Mouse (Mus musculus) embryo, embryonic 11.5 days (tissue): Measurements from ENCODE around the gene Pheta1.
A peak's percentile ranks its signal among the peaks of the same experiment; 100 is the strongest.

Experiments used
- DNase-seq: peaks from one replicate; pipeline ENCODE4 v3.0.0-alpha.2; 2012; ENCODE audit warnings: low read depth, low spot score

The Pheta1 gene

DNA sequence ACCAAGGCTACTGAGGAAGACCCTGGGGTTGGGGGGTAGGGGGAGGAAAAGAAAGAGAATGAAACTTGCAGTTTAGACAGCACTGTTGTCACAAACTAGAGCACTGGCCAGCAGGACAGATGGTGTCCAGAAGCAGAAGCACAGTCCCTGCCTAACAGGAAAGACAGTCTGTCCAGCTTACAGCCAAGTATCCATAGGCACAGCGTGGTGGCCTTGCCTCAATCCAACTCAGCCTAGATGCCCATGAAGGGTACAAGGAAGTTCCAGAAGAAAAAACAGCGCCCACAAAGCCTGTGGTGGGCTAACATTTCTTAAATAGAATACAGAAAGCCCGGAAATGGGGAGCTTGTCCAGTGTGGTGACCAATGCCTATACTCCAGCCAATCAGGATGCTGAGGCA lies 23.2 kb upstream of the Pheta1 start:
- no peak for DNase-seq

- no peak for DNase-seq
Observed at GRCm38 (mm10) chr5:121827876-121828275, 20.9 kb upstream of the Pheta1 start.

DNA sequence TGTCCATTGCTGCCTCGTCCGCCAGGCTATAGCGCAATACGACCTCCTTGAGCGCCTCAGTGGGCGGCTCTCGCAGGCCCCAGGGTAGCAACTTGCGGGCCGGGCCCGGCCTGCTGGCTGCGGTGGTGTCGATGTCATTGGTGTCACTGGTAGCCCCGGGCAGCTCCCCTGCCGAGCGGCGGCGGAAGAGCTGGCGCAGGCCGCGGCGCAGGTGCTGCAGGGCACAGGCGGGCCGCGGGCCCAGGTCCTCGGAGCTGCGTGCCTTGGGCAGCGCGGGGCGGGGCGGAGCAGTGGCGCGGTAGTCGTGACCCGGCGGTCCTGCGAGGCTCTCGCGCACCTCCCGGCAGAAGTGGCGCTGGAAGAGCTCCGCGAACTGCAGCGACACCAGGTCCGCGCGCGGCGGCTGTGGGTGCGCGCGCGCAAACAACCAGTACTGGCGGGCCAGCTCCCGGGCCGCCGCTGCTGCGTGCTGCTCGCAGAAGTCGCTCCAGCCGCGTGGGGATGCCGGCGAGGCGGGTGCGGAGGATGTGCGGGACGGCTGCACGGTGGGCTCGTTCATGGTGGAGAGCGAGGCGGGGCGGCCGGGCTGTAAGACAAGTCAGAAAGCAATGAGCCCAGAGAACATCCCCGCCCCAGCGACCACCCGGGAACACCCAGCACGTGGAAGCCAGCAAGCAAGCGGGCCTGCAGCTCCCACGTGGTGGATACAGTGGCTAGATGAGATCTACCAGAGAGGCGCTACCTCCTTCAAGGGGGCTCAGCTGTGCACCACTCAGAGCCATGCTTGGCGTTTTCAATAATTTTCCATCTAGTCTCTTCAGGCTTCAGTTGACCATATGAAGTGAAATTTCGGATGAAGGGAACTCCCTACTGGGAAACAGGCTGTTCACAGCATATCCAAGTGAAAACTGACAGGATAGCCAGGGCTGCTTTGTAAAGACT lies 20.0 kb upstream of the Pheta1 start:
- DNase-seq, result no peak

GRCm38 (mm10) chr5:121831002-121831601 lies 17.7 kb upstream of the Pheta1 start:
- no peak for DNase-seq

DNA sequence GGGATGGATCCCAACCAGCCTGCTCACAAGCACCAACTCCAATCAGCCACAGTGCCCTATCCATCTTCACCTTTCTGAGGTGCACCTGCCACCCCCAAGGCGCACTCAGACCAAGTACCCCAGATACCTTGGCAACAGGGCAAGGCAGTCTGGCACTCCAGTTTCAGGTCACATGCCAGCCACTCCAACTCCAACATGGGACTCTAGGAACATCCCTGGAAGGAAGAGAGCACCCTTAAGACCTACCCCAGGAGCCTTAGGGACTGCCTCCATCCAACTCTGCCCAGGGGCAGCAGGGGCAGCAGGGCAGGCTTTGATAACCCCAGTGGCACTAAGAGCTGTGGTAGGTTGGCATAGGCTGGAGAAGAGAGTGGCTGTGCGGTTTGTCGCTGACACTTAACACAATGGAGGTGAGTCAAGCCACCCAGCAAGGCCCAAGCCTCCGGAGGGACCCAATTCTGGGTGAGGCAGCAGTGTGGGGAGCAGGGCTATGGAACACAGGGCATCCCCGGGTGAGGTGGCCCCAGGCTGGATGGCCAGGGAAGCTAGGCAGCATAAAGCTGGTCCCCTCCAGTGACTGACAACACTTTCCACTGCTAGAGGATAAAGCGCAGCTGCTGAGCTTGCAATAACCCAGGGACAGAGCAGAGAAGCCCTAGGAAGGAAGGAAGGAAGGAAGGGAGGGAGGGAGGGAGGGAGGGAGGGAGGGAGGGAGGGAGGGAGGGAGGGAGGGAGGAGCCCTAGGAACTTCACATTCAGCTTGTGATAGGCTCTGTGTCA lies 16.2 kb upstream of the Pheta1 start:
- no peak for DNase-seq

DNA sequence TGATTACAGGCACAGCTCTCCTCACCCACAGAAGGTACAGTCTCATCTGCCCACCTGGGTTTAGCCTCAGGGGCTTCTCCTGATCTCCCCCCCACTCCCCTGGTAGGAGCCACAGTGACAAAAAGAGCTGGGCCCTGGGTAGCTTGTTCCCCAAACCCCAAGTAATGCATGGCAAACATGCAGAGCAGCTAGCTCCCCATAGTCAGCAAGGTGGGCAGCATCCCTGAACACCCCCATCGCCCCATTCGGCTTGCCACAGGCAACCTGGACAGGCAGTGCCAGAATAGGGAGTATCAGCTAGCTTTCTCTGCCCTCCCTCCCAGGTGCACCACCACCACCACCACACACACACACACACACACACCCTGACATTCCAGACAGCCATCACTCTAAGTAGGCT lies 15.6 kb upstream of the Pheta1 start:
- DNase-seq, result no peak

DNA sequence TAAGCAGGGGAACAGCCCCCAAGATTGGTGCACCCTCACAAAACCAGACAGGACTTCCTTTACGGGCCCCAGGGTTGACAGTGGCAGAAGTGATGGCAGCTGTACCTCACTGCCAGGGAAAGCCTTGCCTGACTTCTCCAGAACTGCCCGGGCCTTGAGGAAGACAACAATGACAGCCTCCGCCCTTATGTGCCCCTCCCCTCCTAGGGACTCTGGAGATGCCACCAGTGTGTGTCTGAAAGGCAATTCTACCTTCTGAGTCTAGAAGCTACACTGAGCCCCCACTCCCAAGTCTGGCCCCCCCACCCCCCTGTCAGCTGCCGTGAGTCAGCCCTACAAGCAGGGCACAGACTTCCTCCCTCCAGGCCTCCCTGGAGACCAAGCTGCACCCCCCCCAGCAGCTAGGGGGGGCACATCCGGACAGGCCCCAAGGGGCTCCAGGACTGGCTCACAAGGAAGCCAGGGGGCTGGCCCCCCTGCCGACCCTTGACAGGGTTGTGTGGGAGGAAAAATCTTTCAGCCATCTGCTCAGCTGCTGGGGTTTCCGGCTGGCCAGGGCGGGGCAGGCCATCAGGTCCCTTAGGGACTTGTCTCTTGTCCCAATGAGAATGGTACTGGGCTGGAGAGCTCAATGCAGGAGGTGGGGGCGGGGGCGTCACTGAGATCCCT lies 15.1 kb upstream of the Pheta1 start:
- DNase-seq, result no peak

GRCm38 (mm10) chr5:121834241-121834606 lies 14.6 kb upstream of the Pheta1 start:
- no peak for DNase-seq

GRCm38 (mm10) chr5:121834991-121835747 lies 13.6 kb upstream of the Pheta1 start:
- no peak for DNase-seq

GRCm38 (mm10) chr5:121835949-121836691 lies 12.7 kb upstream of the Pheta1 start:
- no peak for DNase-seq

DNA sequence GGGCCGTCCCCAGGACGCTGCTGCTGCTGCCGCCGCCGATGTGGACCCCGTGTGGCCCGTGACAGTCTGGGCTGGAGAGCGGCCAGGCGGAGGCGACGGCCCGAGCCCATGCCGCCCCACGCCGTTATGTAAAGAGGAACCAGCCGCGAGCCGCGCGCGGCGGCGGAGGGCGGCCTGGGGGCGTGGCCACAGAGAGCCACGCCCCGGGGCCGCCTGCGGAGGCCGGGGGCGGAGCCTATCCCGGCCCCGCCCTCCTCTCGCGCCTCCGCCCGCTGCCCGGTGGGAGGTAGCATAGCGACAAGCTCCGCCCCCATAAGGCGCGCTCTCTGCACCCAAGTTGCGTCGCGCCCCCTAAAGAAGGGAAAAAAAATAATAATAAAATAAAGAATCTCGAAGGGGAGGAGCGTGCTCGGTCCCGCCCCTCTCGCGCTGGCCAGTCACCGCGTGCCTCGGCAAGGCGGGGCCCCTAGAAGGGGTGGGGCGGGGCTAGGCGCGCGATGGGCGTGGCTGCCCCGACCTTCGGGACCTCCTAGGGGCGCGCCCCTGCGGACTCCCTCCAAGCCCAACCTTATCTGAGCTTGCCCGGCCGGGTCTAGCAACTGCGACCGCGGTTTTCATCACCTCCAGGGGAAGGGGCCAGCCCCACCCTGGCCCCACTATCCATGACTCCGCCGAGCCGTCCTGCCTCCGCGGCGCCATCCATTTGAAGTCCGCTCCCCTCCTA lies 11.9 kb upstream of the Pheta1 start:
- DNase-seq, result peak; percentile 81

DNA sequence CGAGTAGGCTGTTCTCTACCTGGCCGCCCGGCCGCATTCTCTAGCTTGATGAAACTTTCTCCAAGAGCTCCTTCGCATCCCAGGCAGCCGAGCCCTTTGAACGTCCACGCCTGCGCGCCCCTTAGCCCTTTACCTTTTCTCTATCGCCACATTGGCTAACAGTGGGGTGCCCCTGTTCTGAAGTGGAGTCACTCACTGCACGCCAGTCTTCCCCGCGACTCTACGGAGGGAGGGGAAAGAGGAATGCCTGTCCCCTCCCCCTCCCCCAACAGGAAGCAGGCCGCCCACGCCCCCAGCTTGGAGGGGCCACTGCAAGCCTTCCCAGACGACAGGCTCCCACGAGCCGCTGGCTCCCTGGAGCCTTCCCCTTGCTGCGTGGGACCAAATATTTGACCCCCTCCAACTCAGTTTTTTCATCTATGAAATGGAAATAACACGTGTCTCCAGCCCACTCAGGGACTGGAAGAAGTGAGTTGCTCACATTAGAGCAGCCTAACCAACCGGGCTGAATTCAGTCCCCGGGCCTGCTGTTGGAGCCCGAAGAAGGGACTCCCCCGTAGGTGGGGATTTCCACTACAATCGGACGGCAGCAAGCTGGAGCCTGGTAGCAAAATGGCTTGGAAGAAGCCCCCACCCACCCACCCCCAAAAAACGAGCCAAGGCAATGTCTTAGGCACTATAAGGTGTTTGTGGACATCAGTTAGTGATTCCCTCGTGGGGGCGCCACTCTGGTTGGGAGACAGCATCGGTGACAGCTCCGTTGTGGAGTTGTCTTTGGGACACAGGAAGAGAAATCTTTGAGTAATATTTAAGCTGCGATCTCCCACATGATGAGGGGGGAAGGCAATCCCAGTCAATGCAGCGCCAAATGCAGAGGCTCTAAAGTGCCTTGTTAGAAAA lies 11.1 kb upstream of the Pheta1 start, which contains the start of gene Sh2b3:
Sh2b3 (minus strand) TSS at position 206 of the 900 bp plus-strand sequence.
- DNase-seq, result no peak

GRCm38 (mm10) chr5:121838341-121839127 lies 10.2 kb upstream of the Pheta1 start:
- DNase-seq, result no peak

DNA sequence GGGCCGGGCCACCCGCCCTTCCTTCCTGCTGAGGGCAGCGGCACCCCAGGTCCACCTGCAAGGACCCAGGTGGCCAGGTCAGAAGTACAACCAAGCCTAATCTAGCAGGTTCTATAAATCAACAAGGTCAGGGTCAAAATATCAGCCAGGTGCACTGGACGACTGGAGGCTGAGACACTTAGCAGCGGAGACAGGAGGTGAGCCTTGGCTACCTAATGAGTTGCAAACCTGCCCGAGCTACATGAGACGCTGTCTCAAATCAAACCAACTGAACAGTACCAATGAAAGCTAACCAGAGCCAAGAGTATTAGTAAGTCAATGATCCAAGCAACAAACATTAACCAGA lies 9.7 kb upstream of the Pheta1 start:
- no peak for DNase-seq

- DNase-seq, result no peak
Observed at GRCm38 (mm10) chr5:121841516-121841915, 7.3 kb upstream of the Pheta1 start.

GRCm38 (mm10) chr5:121841973-121842372 lies 6.8 kb upstream of the Pheta1 start:
- no peak for DNase-seq

DNA sequence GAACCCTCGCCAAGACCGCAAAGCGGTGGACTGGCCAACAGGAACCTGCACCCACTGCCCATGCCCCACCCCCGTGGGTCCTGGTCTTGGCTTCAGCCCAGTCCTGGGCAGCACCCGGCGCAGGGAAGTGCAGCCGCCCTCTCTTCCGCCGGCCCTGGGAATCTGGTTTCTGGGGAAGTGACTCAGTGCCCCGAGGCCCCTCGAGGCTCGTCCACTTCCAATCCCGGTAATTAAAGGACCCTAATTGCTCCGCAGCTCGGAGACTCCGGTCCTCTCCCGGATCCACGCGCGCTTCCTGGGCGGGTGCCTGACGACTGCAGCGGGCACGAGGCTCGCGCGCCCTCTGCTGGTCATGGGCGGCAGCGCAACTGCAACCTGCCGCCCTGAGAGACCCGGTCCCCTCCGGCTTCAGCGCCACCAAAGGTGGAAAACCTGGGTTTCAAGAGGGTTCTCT lies 6.1 kb upstream of the Pheta1 start:
- no peak for DNase-seq
